Mouse (Mus musculus) lung, adult 2 months (tissue): ENCODE results near the gene 1700012B09Rik. TPM values are rescaled to one million over a fixed set of nuclear protein-coding genes. Genes with fewer than 3 reads are reported as not detected.

Experiments
- DNase-seq: peaks from one replicate; pipeline ENCODE4 v3.0.0; 2022
- H3K4me1 ChIP-seq: fragments of 200-500 bp; 2 replicates; pipeline ENCODE4 v1.6.1; 2011; ENCODE audit warnings: low read length; ENCODE audit not compliant: control insufficient read depth, insufficient read depth
- H3K4me3 ChIP-seq: fragments of 200-500 bp; replicated peaks from 2 replicates; pipeline ENCODE3; 2011; ENCODE audit warnings: low read depth, mild to moderate bottlenecking, control low read depth, low read length; ENCODE audit errors: extremely low read depth
- CTCF ChIP-seq: fragments of 200-500 bp; IDR thresholded peaks from 2 replicates; pipeline ENCODE4 v1.5.1; 2011; ENCODE audit warnings: mild to moderate bottlenecking, low read length, control low read depth; ENCODE audit not compliant: insufficient read depth
- POLR2A ChIP-seq: fragments of 200-500 bp; IDR thresholded peaks from 2 replicates; pipeline ENCODE4 v1.6.1; 2011; ENCODE audit warnings: low read depth, mild to moderate bottlenecking, control low read depth, low read length, borderline replicate concordance; ENCODE audit errors: extremely low read depth
- whole genome bisulfite sequencing: fragments of 180-500 bp; shearing (Covaris S2); methylation state at CpG from one replicate; pipeline ENCODE4 v1.1.7; 2018; 5-methylcytosine and 5-hydroxymethylcytosine counted together
- polyA plus RNA-seq: library from polyadenylated mRNA; depleted of rRNA; stranded (reverse); fragments of >200 nt; gene quantifications from 2 replicates; pipeline ENCODE4 v1.2.3, GENCODE M21; 2012

The 1700012B09Rik gene
- polyA plus RNA-seq, 1 experiment, result 0.72 TPM

- Histone ChIP-seq H3K4me3 (no peak overlapping the region), H3K4me1 (no peaks in the 10 kb centered on the region)
- DNase-seq, result peak; percentile 49
- 19% methylated on average over 7 of the region's 7 CpGs for WGBS
- TF ChIP-seq CTCF, result no peak; the same call in 1 of the 2 replicates
- TF ChIP-seq POLR2A, result no peak
Observed at GRCm38 (mm10) chr9:14764765-14765164, 6.1 kb downstream of the 1700012B09Rik start.

- Histone ChIP-seq H3K4me1 (no peaks in the 10 kb centered on the region), H3K4me3 (no peak overlapping the region)
- TF ChIP-seq POLR2A, result no peak
- TF ChIP-seq CTCF, result no peak
- no peak for DNase-seq
Observed at GRCm38 (mm10) chr9:14759261-14759660, 11.6 kb downstream of the 1700012B09Rik start.

- no peak for DNase-seq
- TF ChIP-seq POLR2A (no peak), CTCF (no peak)
Observed at GRCm38 (mm10) chr9:14758590-14758989, 12.2 kb downstream of the 1700012B09Rik start.

GRCm38 (mm10) chr9:14754469-14754868 is 16.4 kb downstream of the 1700012B09Rik start:
- peaks cover 3% of the 10 kb centered on the region; the same call in 1 of the 2 replicates for H3K4me1 ChIP-seq
- DNase-seq, result no peak
- 53% methylated on average over 3 of the region's 3 CpGs for WGBS
- no peak overlapping the region for H3K4me3 ChIP-seq
- TF ChIP-seq POLR2A (no peak), CTCF (no peak)

More at GRCm38 (mm10) chr9:14758590-14758989, 12.2 kb downstream of the 1700012B09Rik start:
- WGBS, result 49% methylated on average over 7 of the region's 7 CpGs
- H3K4me1 ChIP-seq, result no peaks in the 10 kb centered on the region
- no peak overlapping the region for H3K4me3 ChIP-seq

- TF ChIP-seq POLR2A (no peak), CTCF (no peak)
- peaks cover 3% of the 10 kb centered on the region; the same call in 1 of the 2 replicates for H3K4me1 ChIP-seq
- no peak overlapping the region for H3K4me3 ChIP-seq
- DNase-seq, result no peak
Observed at GRCm38 (mm10) chr9:14753947-14754346, 16.9 kb downstream of the 1700012B09Rik start.

- no peak for TF ChIP-seq CTCF
- 0 out of 2 replicates have a peak, but pooled peaks have one; percentile 18 for TF ChIP-seq POLR2A
- Histone ChIP-seq H3K4me1 (peaks cover 3% of the 10 kb centered on the region; the same call in 1 of the 2 replicates), H3K4me3 (peak within 1 kb of the TSS; percentile 63)
- WGBS, result under 1% methylated on average over 27 of the region's 28 CpGs
- peak; percentile 78 for DNase-seq
Observed at GRCm38 (mm10) chr9:14752001-14752522, 18.8 kb downstream of the 1700012B09Rik start, which contains the start of gene Fut4. Gene Fut4 (minus strand): TSS chr9:14752393.

- DNase-seq, result no peak
- WGBS, result 1% methylated on average over 50 of the region's 50 CpGs
- TF ChIP-seq POLR2A (no peak), CTCF (no peak)
- peaks cover 3% of the 10 kb centered on the region; the same call in 1 of the 2 replicates for H3K4me1 ChIP-seq
- peak overlapping the region; percentile 63 for H3K4me3 ChIP-seq
Observed at GRCm38 (mm10) chr9:14751503-14752000, 19.3 kb downstream of the 1700012B09Rik start.

GRCm38 (mm10) chr9:14750901-14751502 is 19.8 kb downstream of the 1700012B09Rik start:
- DNase-seq, result no peak
- Histone ChIP-seq H3K4me1 (peaks cover 3% of the 10 kb centered on the region; the same call in 1 of the 2 replicates), H3K4me3 (peak overlapping the region; percentile 63)
- 58% methylated on average over 42 of the region's 42 CpGs for WGBS
- TF ChIP-seq CTCF (no peak), POLR2A (no peak)

GRCm38 (mm10) chr9:14740151-14740924 is 30.5 kb downstream of the 1700012B09Rik start, which contains the start of gene Piwil4:
Gene Piwil4 (minus strand): TSS chr9:14740733.
- peaks cover 6% of the 10 kb centered on the region for H3K4me1 ChIP-seq
- 84% methylated on average over 19 of the region's 19 CpGs for WGBS
- TF ChIP-seq POLR2A (no peak), CTCF (no peak)
- no peak within 1 kb of the TSS for H3K4me3 ChIP-seq
- no peak for DNase-seq
